Mouse (Mus musculus) embryonic fibroblast, embryonic 13.5 days (primary cell): ENCODE results near the gene Bcl7c.

Source experiments
- CTCF ChIP-seq: IDR thresholded peaks from 2 replicates; pipeline ENCODE4 v1.5.1; 2011; ENCODE audit warnings: mild to moderate bottlenecking, control low read depth, low read length, moderate library complexity, borderline replicate concordance; ENCODE audit not compliant: insufficient read depth
- POLR2A ChIP-seq: IDR thresholded peaks from 2 replicates; pipeline ENCODE4 v1.6.1; 2011; ENCODE audit warnings: low read depth, mild to moderate bottlenecking, control low read depth, low read length, moderate library complexity

DNA sequence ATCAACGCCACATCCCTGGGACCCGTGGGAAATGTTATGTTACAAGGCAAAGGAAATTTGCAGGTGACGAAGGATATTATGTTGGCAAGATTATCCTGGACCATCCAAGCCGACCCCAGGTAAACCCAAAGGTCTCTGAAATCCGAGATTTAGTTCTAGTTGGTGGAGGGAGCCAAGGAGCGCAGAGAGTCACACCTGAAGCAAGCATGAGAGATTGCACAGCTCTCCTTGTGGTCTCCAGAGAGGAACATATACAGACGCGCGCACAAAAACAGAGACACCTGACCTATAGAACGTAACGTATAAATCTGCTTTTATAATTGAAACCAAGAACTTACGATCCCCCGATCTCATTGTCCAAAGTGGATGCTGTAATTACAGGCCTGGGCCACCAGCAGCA is 28.2 kb downstream of the Bcl7c start:
- no peak for TF ChIP-seq CTCF
- TF ChIP-seq POLR2A = no peak
